Mouse (Mus musculus) midbrain, embryonic 16.5 days (tissue): ENCODE results near the gene A930004D18Rik. TPM values are rescaled to one million over a fixed set of nuclear protein-coding genes. Genes with fewer than 3 reads are reported as not detected.

Source experiments
- ATAC-seq: fragments of 200-750 bp; cut with Nextera tagmentation; 2 replicates; pipeline ENCODE4 v1.8.0; 2017; ENCODE audit warnings: moderate TSS enrichment
- H3K27ac ChIP-seq: fragments of 300-500 bp; sonication (generic); 2 replicates; pipeline ENCODE4 v1.5.1; 2014; ENCODE audit warnings: mild to moderate bottlenecking, low read length, mixed read lengths
- H3K27me3 ChIP-seq: fragments of 300-500 bp; sonication (generic); 2 replicates; pipeline ENCODE4 v1.6.1; 2014; ENCODE audit warnings: low read depth, low read length, mixed read lengths; ENCODE audit not compliant: control insufficient read depth, insufficient read depth
- H3K36me3 ChIP-seq: fragments of 300-500 bp; sonication (generic); 2 replicates; pipeline ENCODE4 v1.6.1; 2014; ENCODE audit warnings: mild to moderate bottlenecking, low read length, moderate library complexity, mixed read lengths; ENCODE audit not compliant: control insufficient read depth, insufficient read depth
- H3K4me1 ChIP-seq: fragments of 300-500 bp; sonication (generic); 2 replicates; pipeline ENCODE4 v1.6.1; 2014; ENCODE audit warnings: mild to moderate bottlenecking, low read length, mixed read lengths; ENCODE audit not compliant: control insufficient read depth, insufficient read depth
- H3K4me2 ChIP-seq: fragments of 300-500 bp; sonication (generic); 2 replicates; pipeline ENCODE4 v1.6.1; 2014; ENCODE audit warnings: mild to moderate bottlenecking, low read length, mixed read lengths
- H3K4me3 ChIP-seq: fragments of 300-500 bp; sonication (generic); 2 replicates; pipeline ENCODE4 v1.5.1; 2014; ENCODE audit warnings: low read depth, mild to moderate bottlenecking, low read length, moderate library complexity, mixed read lengths
- H3K9ac ChIP-seq: fragments of 300-500 bp; sonication (generic); 2 replicates; pipeline ENCODE4 v1.6.1; 2014; ENCODE audit warnings: low read depth, low read length, mixed read lengths
- H3K9me3 ChIP-seq: fragments of 300-500 bp; sonication (generic); replicated peaks from 2 replicates; pipeline ENCODE4 v1.6.1; 2014; ENCODE audit warnings: mild to moderate bottlenecking, low read length, mixed read lengths; ENCODE audit not compliant: control insufficient read depth, poor library complexity, severe bottlenecking
- WGBS: fragments of 180-500 bp; shearing (Covaris S2); extraction: QIAGEN DNeasy Blood & Tissue Kit; methylation state at CpG from one replicate; pipeline ENCODE4 v1.1.7; 2014; 5-methylcytosine and 5-hydroxymethylcytosine counted together
- polyA plus RNA-seq: library from polyadenylated mRNA; unstranded; fragments of >200 nt; fragmentation: Nextera tagmentation; extraction: Ambion mirVana; gene quantifications from 2 replicates; pipeline ENCODE4 v1.2.1, GENCODE M21; 2015

A930004D18Rik gene
- polyA plus RNA-seq, 1 experiment from 2014 or later, result 7.5 TPM

DNA sequence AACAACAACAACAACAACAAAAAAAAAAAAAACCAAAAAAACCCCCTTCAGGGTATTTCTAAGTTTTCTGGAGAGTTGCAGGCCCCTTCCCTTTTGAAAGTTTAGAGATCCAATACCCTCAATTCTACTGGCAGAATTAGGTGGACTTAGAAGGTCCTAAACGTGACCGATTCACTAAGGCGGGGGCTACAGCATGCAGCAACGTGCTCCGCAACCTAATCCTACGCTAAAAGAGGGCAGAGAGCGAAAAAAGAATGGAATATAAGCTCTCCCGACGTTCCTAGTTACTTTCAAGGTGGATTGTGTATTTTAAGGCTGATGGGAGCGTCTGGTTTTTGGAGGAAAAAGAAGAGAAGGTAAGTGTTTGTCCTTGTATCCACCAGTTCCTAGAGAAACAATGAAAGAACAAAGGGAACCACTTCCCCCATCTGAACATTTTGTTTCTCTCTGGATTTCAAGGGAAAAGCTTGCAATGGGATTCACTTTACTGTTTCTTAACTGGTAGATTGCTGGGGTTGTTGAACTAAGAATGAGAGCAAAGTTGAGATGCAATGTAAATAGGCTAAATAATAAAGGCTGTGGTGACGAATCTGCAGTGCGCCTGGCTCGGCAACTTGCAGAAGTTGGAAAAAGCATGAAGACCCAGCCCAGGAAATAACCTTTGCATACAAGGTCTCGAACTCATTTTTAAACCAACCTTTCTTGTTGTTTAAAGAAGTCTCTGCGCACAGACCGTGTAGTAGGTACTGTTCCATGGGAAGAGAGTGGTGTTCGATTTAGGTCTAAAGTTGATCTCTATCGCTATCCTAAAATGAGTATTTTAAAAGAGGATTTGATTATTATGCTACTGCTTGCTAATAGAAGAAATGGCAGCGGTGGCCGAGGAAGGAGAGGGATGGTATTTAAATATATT is 17.7 kb upstream of the A930004D18Rik start, which contains the start of gene Mllt10:
Gene Mllt10, plus strand, starts transcription at position 222 of the 913 bp plus-strand sequence.
- Histone ChIP-seq H3K4me1 (peaks cover 28% of the 10 kb centered on the region), H3K27me3 (no peaks in the 10 kb centered on the region), H3K9me3 (no peaks in the 10 kb centered on the region), H3K4me2 (peak within 1 kb of the TSS; percentile 90), H3K4me3 (peak within 1 kb of the TSS; percentile 72), H3K27ac (peak within 1 kb of the TSS; percentile 98), H3K9ac (peak within 1 kb of the TSS; percentile 86), H3K36me3 (no peaks in the 10 kb centered on the region)
- no peak for ATAC-seq
- WGBS, result 8% methylated on average over 20 of the region's 20 CpGs

DNA sequence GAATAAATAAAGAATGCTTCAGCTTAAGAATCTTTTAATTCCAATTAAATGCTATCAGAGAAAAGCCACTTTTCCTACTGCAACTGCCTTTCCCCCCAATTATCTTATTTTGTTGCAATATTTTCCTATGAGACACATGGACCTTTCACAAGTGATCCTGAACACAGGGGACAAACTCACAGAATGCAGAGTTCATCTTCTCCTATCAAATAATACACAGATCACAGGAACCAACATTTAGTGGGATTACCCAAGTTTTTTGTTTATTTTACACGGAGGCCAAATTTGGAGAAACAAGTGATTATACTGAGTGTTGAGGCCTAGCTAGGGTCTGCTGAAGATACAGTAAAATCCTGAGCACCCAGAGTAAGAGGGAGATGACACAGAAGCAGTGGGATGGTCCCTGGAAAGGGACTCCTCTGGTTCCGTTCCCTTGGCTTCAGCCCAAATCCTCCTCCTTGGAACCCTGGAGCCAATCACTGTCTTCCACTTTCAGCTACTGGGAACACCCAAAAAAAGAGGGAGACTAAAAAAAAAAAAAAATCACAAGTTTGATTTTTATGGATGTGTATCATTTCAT is 16.5 kb upstream of the A930004D18Rik start:
- ATAC-seq, result no peak

GRCm38 (mm10) chr2:18053243-18053950 is 15.9 kb upstream of the A930004D18Rik start:
- Histone ChIP-seq H3K36me3 (no peaks in the 10 kb centered on the region), H3K27me3 (no peaks in the 10 kb centered on the region), H3K4me1 (peaks cover 37% of the 10 kb centered on the region), H3K27ac (no peak overlapping the region), H3K9me3 (no peaks in the 10 kb centered on the region), H3K4me2 (no peak overlapping the region), H3K9ac (no peak overlapping the region), H3K4me3 (no peak overlapping the region)
- ATAC-seq, result no peak
- WGBS, result 33% methylated on average over 1 of the region's 1 CpGs

More for the DNA sequence above, 16.5 kb upstream of the A930004D18Rik start:
- Histone ChIP-seq H3K27me3 (no peaks in the 10 kb centered on the region), H3K27ac (no peak overlapping the region), H3K9me3 (no peaks in the 10 kb centered on the region), H3K4me1 (peaks cover 37% of the 10 kb centered on the region), H3K4me2 (no peak overlapping the region), H3K9ac (no peak overlapping the region), H3K36me3 (no peaks in the 10 kb centered on the region), H3K4me3 (no peak overlapping the region)
- 31% methylated on average over 2 of the region's 2 CpGs for WGBS

DNA sequence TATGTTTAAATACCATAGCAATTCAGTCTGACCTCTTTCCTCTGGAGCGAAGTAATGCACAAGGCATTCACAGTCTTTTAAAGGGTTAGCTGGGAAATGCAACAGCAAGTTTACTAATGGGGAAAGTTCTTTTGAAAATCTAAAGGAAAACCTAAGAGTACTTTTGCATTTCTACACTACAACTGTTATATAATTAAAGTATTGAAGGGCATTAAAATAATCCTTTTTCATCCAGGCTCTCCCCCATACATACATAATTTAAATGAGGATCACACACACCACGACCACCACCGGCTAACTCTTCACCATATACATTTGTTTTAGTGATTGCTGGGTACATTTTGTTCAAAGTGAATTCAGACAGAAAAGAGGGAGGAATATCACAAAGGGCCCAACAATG is 15.0 kb upstream of the A930004D18Rik start:
- Histone ChIP-seq H3K4me3 (no peak overlapping the region), H3K36me3 (no peaks in the 10 kb centered on the region), H3K4me2 (no peak overlapping the region), H3K27me3 (no peaks in the 10 kb centered on the region), H3K9ac (no peak overlapping the region), H3K4me1 (peaks cover 32% of the 10 kb centered on the region), H3K27ac (no peak overlapping the region), H3K9me3 (no peaks in the 10 kb centered on the region)
- WGBS, result 38% methylated on average over 3 of the region's 3 CpGs
- no peak for ATAC-seq

DNA sequence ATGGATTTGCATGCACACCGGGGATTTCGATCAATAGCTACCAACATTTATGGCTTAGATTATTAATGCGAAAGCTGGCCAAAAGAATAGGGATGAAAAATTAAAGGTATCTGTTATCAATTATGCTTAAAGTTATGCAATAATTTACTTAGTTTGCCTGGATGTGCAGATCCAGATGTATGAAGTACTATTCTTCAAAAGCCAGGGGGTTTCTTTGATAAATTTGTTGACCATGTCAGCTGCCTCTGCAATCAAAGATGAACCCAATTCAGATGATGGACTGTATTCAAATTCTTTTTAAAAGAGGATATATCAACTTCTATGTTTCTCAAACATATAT is 14.3 kb upstream of the A930004D18Rik start:
- 19% methylated on average over 3 of the region's 3 CpGs for WGBS
- H3K27ac ChIP-seq, result no peak overlapping the region
- H3K9me3 ChIP-seq, result no peaks in the 10 kb centered on the region
- H3K4me3 ChIP-seq, result no peak overlapping the region
- H3K4me2 ChIP-seq, result no peak overlapping the region; the same call in 1 of the 2 replicates
- H3K27me3 ChIP-seq, result no peaks in the 10 kb centered on the region
- H3K4me1 ChIP-seq, result peaks cover 32% of the 10 kb centered on the region
- no peak for ATAC-seq
- H3K36me3 ChIP-seq, result no peaks in the 10 kb centered on the region
- no peak overlapping the region for H3K9ac ChIP-seq

DNA sequence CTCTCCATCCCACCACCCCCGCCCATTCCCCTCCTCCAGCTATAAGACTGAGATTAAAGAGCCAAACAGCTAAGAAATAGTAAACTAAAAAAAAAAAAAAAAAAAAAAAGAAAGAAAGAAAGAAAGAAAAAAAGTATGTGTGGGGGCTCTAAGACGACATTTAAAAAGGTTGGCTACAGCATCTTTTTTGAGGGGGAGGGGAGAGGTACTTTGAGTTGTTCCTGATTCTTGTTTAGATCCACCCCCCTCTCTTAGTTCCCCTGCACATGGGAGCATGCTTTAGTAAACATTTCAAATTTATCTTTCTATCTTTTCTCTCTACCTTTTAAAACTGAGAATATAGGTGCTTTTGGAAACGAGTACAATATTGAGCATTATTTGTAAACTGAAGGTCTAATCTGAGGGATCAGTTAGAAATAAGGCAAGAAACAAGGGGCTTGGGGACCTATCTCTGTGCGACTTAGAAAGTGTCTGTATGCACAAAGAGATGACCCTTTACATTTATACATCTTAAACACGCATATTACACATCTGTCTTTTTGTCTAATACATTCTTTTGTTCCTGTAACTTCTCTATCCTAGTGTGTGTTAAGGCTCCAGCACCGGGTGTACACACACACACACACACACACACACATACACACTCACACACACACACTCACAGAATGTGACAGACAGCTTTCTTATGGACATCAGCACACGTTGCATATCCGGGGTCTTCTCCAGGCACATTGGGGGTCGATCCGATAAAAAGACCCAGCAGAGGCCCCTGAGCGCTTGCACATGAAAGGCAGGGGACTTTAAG is 13.7 kb upstream of the A930004D18Rik start:
- Histone ChIP-seq H3K36me3 (no peaks in the 10 kb centered on the region), H3K4me1 (peaks cover 32% of the 10 kb centered on the region), H3K27ac (no peak overlapping the region; the same call in 1 of the 2 replicates), H3K9me3 (no peaks in the 10 kb centered on the region), H3K27me3 (no peaks in the 10 kb centered on the region), H3K4me3 (peak overlapping the region; percentile 14), H3K9ac (no peak overlapping the region), H3K4me2 (peak overlapping the region; percentile 81)
- 9% methylated on average over 11 of the region's 11 CpGs for WGBS
- no peak for ATAC-seq

GRCm38 (mm10) chr2:18050541-18050985 is 13.0 kb upstream of the A930004D18Rik start:
- Histone ChIP-seq H3K27ac (peak overlapping the region; percentile 29), H3K9me3 (no peaks in the 10 kb centered on the region), H3K4me1 (peaks cover 35% of the 10 kb centered on the region), H3K36me3 (no peaks in the 10 kb centered on the region), H3K4me2 (peak overlapping the region; percentile 81), H3K9ac (peak overlapping the region; percentile 30), H3K27me3 (no peaks in the 10 kb centered on the region), H3K4me3 (peak overlapping the region; percentile 14)
- 7% methylated on average over 10 of the region's 10 CpGs for WGBS
- ATAC-seq, result no peak

DNA sequence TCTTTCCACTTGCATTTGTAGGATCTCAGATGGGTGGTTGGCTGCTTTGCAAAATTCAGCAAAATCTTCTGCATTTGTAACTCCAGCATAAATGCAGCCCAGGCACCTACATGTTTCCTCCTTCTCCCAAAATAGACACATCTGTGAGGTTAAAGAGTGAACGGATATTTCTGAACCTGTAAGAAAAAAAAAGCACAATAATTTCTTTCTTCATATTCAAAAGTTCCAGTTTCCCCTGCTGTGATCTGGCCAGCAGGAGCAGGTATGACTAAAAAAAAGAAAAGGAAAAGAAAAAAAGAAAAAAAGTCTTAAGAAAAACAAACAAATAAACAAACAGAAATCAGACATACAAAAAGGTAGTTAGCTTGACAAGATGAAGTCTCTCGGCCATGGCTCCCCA is 12.5 kb upstream of the A930004D18Rik start:
- Histone ChIP-seq H3K4me1 (peaks cover 35% of the 10 kb centered on the region), H3K9ac (peak overlapping the region; percentile 50), H3K27me3 (no peaks in the 10 kb centered on the region), H3K9me3 (no peaks in the 10 kb centered on the region), H3K4me2 (peak overlapping the region; percentile 81), H3K27ac (peak overlapping the region; percentile 100), H3K36me3 (no peaks in the 10 kb centered on the region), H3K4me3 (peak overlapping the region; percentile 14; the same call in 1 of the 2 replicates)
- WGBS, result 10% methylated on average over 2 of the region's 2 CpGs
- no peak for ATAC-seq
